Mouse (Mus musculus): Measurements from ENCODE around the gene Iqcd.
A peak's percentile ranks its signal among the peaks of the same experiment; 100 is the strongest.

Iqcd gene

DNA sequence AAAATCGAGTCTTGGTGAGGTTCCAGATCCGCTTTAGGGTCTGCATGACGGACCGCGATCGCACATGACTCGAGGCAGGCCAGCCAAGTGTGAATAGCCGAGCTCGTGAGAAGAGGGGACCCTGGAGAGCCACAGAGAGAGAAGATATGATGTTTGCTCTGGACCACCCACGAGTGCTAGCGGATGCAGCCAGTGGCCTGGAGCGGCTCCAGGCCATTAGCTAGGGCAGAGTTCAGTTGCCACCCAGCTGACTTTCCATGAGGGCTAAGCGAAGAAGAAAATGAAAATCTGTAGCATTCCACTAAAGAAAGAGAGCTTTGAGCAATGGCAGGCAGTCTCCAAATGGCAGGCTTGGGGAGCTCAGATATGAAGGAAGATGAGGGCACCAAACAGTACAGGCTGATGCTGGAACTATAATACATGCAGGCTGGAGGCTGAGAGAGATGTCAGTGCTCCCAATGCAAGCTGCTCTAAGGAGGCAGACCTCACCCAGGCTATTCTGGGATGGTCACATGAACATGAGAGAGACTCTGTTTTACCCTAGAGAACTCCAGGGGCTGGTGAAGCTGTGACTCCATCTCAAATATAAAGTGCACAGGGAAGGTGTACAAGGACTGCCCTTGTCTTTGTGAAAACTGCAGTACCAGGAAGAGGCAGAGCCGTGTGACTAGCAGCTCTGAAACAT is 17.6 kb upstream of the Iqcd start:
- no peak for DNase-seq

DNA sequence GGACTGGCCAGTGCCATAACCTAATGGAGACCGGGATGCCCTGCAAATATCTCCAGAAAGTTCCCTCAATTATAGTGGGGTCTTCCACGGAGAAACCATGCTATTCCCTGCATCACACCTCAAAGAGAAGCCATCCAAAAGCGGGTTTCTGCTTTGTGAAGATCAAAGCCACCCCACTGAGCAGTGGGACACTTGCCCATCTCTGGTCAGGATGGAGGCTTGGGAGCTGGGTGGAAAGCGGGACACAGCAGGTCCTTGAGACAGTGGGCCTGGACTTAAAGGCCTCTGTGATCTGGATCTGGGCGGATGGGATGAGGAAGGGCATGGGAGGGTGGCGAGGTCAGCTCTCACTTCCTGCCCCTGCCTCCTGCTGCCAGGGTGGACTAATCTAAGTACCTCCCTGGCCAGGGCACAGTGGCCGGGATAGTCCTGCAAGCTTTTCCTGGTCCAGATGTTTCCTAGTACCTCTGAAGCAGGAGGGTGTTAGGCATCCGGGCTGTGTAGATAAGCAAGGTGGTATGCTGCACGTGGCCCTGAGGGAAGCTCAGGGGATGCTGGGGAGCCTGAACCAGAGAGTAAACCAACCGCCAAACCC is 14.2 kb upstream of the Iqcd start:
- DNase-seq = peak; percentile 53 to 60

DNA sequence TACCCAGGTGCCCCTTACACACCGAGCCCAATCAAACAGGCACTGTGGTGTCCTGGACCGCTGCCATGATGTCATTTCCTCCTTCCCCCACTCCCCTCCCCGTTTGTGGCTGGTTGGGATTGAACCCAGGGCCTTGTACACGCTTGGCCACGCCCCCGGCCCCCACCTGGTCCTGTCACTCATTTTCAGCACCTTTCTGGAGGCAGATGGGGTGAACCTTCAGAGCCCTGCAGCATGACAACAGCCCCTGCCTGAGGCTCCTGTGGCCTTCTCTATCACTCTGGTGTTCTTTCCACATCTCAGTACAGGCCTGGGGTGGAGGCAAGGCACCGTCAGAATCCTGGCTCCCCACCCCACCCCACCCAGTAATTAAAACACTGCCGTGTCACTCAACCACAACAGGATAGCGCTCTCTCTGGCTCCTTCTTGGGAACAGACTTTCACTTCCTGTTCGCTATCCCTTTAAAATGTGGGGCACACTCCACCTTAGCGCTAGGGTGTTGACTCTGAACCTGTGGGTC is 12.0 kb upstream of the Iqcd start:
- DNase-seq = no peak

DNA sequence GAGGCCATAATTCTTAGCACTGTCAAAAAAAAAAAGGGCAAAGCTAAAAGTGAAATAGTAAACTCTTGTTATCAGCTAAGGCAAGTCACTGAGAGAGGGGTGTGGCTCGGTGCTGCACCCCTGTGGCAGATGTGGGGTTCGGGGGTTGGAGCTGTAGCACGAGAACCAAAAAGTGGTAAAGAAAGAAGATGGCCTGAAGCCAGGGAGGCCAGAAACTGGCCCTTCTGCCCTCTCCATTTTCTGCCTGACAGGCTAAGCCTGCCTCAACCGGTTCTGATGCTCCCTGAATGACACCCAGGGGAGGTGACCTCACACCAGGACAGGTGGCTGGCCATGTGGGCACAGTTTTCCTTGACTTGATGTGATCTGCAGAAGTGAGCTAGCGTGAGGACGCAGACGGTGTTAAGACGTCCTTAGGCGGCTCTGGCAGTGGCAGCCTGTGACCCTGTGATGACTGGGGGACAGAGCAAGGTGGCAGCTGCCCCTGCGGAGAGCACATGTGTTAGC is 10.8 kb upstream of the Iqcd start:
- DNase-seq = no peak

GRCm38 (mm10) chr5:120578504-120579081 is 10.2 kb upstream of the Iqcd start:
- peak in 1 of 2 experiments; percentile 45 for DNase-seq

GRCm38 (mm10) chr5:120579211-120579897 is 9.5 kb upstream of the Iqcd start:
- peak; percentile 45 to 57 for DNase-seq

GRCm38 (mm10) chr5:120579898-120580626 is 8.8 kb upstream of the Iqcd start:
- peak; percentile 54 to 59 for DNase-seq

GRCm38 (mm10) chr5:120582002-120582401 is 6.8 kb upstream of the Iqcd start:
- no peak for DNase-seq

DNA sequence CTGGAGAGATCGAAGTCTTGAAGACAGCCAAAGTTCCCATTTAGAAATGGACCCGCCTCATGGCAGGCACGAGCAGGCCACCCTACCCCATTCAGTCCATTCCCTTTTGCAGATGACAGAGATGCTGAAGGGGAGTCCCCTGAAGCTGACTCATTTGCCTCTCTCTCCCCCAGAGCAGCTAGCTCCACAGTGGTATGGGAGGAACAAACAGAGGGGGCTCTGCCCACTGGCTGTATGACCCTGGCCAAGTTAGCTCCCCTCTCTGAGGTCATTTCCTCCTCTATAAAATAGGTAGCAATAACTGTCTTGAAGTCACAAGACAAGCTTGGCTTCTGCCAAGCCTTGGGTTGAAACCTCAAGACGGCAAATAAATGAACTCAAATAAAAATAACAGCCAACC is 5.3 kb upstream of the Iqcd start:
- DNase-seq = no peak

DNA sequence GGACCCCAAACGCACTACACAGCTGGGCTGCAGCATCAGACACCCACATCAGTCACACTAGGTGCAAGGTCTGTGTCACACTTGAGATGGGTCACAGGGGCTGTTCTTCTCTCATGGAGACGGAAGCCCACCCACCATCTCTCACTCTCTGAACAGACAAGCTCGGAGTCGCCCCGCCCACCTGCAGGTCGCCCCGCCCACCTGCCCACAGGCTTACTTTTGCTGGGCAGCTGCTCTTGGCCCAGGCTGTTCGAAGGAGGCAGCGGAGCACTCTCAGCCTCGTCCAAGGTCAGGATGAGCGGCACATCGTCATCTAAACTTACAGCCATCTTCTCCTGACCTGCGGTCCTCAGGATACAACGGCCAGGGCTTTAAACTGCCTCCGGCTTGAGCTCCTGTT is 3.8 kb upstream of the Iqcd start:
- no peak for DNase-seq

- no peak for DNase-seq
Observed at GRCm38 (mm10) chr5:120586741-120587615, 1.8 kb upstream of the Iqcd start.

DNA sequence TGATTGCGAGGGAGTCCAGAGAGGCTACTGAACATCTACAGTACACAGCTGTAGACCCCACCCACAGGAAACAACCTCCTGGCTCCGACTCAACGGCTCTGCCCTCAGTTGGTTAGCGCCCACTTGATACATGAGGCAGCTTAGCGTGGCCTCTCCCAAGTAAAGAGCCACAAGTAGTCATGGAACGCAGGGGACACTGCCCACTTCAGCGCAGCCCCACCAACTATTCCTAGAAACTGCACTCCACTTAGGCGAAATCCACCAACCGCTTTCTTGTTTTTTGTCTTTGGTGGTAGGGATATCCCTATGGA is 1.2 kb upstream of the Iqcd start:
- no peak for DNase-seq

DNA sequence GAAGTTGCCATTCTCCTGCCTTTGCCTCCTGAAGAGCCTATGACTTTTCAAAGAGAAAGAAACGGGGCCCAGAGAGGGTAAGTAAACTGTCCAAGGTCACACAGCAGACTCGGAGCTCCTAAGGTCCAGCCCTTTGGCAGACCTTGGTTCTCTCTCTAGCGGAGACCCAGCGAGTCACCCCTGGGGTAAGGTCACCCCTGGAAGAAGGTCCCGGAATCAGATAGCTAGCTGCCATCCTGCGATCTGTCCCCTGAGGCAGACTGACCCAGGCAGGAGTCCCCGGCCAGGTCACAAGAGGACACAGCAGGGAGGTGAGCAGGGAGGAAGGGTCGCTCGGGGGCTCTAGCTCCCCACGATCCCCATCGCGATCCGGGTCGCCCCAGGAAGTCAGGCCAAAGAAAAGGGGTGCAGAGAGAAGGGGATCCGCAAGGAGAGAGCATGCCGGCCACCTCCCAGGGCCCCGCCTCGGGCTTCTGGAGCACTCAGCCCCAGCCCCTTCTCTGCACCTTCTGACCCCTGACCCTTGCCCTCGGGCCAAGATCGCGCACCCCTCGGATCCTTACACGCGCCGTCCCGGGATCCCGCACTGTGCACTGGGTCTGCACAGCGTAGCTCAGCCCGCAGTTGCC is 762 bp upstream of the Iqcd start:
- DNase-seq = no peak

GRCm38 (mm10) chr5:120590356-120591010 is 1.7 kb downstream of the Iqcd start:
- no peak for DNase-seq

DNA sequence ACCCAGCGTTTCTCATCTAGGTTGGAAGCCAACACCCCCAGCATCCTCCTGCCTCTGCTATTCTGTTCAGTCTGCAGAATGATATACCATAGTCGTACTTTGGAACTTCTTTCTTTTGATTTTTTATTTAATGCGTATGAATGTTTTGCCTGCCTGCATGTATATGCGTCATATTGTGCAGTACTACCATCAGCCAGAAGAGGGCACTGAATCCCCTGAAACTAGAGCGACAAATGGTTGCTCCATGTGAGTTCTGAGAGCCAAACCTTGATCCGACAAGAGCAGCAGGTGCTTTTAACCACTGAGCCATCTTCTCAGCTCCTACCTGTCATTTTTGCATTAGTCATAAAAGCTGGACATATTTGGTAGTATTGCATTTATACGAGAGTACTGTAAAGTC is 3.3 kb downstream of the Iqcd start:
- DNase-seq = peak in 1 of 2 experiments; percentile 41

GRCm38 (mm10) chr5:120594485-120594884 is 5.7 kb downstream of the Iqcd start:
- DNase-seq = no peak

- DNase-seq = no peak
Observed at GRCm38 (mm10) chr5:120599625-120600024, 10.8 kb downstream of the Iqcd start.

DNA sequence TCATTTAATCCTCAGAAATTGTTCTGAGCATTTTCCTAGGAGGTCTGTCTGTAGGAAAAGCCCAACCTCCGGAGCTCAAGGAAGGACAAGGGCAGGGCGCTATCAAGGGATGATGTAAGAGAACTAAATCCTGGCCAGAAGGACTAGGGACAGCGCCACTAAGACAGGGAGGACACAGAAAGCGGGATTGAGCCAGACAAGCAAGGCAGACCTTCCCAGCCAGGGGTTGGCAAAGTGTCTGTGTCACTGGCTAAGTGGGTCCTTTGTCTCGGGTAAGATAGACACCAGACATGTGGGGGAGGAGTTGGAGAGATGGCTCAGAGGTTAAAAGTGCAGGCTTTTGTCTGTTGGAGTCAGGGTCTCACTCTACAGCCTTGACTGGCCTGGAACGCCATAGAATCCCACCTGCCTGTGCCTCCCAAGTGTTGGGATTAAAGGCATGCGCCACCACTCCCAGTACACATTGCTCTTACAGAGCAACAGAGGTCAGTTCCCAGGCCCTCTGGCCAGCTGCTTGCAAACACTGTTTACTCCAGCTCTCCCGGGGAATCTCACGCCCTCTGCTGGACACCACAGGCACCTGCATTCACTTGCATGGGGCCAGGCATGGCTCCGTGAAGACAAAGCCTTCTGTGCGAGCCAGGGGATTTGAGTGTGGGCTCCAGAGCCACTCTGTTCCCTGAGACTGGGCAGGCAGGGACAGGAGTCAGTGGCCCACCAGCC is 12.3 kb downstream of the Iqcd start:
- DNase-seq = peak in 1 of 2 experiments; percentile 19

DNA sequence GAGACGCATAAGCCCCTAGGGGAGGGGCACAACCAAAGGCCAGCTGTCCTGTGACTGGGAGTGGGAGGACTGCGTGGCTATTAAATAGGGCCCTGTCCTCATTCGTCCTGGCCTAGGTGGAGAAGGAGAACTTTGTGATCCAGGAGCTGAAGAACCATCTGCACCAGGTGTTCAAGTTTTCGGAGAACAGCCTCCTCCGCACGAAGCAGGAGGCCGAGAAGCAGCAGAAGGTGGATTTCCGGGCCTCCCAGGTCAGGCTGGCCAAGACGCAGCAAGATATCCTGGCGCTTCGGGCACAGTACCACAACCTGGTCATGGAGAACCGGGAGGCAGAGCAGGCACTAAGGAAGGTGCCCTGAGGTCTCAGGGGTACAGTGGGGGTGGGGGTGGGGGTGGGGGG is 13.4 kb downstream of the Iqcd start:
- peak; percentile 57 to 64 for DNase-seq

DNA sequence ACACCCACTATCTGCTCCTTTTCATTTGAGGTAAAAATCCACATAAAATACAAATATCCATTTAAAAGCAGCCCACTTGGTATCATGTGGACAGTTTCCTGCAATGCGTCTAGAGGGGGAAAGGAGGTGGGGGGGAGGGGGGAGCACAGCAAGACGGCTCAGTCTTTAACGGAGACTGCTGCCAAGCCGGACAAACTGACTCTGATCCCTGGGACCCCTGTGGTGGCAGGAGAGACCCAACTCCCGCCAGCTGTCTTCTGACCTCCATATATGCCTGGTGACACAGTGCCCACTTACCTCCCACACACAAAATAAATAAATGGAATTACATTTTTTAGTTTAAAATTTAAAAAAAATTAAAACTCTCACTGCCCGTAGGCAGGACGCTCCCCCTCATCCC is 14.7 kb downstream of the Iqcd start:
- DNase-seq = no peak

All from cerebellum, postnatal 36 days (tissue).